Mouse (Mus musculus) splenic B cell, adult 2 months (primary cell): ENCODE results near the gene S100a14.

Source experiments
- DNase-seq: peaks from one replicate; pipeline ENCODE4 v3.0.0-alpha.2; 2011; ENCODE audit warnings: low read depth, low spot score
- H3K27me3 ChIP-seq: 2 replicates; pipeline ENCODE4 v1.6.1; 2012; ENCODE audit warnings: mild to moderate bottlenecking, low read length, moderate library complexity, mixed read lengths; ENCODE audit not compliant: control insufficient read depth, poor library complexity, insufficient read depth, severe bottlenecking
- H3K36me3 ChIP-seq: 2 replicates; pipeline ENCODE4 v1.6.1; 2012; ENCODE audit warnings: mild to moderate bottlenecking, low read length, moderate library complexity, mixed read lengths; ENCODE audit not compliant: control insufficient read depth, poor library complexity, insufficient read depth, severe bottlenecking

The S100a14 gene

DNA sequence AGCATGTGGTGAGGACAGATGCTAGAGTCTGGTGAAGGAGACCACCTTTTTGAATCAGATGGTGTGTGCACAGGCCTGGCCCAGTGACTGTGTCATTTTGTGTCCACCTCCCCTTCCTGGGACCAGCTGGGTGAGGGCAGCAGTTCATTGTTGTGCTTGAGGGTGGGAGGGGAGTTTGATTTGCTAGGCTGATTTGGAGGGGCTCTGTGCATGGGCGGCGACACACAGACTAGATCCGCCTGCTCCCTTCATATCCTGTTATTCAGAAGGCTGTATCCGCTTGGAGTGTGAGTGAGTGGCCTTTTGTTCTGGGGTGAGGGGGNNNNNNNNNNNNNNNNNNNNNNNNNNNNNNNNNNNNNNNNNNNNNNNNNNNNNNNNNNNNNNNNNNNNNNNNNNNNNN, 14.2 kb downstream of the S100a14 start:
- Histone ChIP-seq H3K27me3 (no peaks in the 10 kb centered on the region), H3K36me3 (no peaks in the 10 kb centered on the region)
- no peak for DNase-seq

DNA sequence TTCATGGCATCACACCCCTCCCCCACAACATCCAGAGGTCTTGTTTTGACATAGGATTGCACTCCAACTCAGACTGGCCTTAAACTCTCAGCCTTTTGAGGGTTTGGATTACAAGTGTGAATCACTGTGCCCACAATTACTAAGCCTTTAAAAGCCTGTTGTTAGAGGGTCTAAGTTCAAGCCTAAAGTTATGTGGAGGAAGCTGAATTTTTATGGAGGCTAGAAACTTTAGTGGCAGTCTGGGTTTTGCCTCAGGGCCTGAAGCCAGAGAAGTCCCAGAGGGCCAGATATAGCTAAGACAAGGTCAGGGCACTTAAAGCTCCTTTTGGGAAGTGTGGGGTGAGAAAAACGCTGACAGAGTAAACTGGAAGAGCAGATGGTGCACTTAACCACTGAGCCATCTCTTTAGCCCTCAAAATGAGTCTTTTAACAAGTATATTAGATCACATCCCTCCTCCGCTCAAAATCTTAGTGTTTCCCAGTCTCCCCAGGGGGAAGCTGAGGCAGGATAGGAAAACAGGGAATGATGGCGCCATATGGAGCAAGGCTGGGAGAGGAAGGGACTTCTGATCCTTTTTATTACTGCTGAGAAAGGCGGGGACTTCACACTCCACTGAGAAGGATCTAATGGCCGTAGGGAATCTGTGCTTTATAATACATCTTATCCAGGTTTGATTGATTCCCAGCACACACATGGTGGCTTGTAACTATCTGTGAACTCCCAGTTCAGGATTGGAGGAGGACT, 23.2 kb downstream of the S100a14 start:
- H3K27me3 ChIP-seq = no peaks in the 10 kb centered on the region
- no peaks in the 10 kb centered on the region for H3K36me3 ChIP-seq
- DNase-seq = no peak

DNA sequence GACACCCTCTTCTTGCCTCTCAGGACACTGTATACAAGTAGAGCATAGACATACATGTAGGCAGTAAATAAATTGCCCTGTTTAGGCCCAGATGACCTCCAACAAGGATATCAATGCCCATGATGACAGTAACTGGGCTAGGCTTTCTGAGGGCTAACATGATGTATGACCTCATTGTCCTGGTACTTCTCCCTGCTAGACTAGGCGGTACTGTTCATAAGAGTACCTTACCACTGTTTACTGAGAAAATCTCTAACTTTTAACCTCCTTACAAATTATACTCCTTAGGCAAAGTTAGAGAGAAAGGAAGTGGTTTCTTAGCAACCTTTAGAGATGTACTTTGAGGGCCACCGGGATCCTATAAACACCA, 23.8 kb downstream of the S100a14 start:
- no peaks in the 10 kb centered on the region for H3K27me3 ChIP-seq
- no peaks in the 10 kb centered on the region for H3K36me3 ChIP-seq
- no peak for DNase-seq

DNA sequence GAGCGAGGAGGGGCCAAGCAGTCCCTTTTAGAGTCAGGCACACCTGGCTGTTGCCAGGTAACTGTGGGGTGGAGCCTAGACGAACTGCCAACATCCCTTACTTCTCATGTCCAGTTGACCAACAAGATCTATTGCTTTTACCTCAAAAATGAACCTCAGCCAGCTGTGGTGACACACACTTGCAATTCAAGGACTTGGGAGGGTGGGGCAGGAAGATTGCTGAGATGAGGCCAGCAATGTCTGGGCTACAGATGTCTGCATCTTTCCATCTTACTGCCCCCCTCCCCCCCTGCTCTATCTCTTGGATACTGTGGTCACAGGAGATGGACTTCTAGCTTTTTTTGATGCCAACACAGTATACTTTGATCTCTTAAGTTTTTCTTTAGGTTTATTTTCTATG, 25.6 kb downstream of the S100a14 start:
- no peaks in the 10 kb centered on the region for H3K27me3 ChIP-seq
- no peak for DNase-seq
- H3K36me3 ChIP-seq = no peaks in the 10 kb centered on the region

DNA sequence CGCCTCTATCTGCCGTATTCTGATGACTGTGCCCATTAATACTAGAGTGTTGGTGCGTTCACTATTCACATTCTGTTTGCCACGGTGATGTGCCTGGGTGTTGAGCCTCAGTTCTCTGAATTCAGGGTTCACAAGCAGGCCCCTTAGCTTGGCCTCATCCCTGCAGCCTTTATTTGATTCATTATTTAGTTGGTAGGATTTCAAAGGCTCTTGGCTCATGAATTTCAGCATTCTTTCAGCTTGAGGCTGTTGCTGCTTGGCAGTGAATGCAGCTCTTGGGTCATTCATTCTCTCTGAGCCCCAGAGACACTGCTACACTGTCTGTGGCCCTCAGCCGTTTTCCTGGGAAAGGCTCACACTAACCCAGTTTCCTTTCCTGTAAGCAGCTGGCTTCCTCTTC, 29.3 kb downstream of the S100a14 start:
- H3K36me3 ChIP-seq = no peaks in the 10 kb centered on the region
- DNase-seq = no peak
- H3K27me3 ChIP-seq = no peaks in the 10 kb centered on the region

DNA sequence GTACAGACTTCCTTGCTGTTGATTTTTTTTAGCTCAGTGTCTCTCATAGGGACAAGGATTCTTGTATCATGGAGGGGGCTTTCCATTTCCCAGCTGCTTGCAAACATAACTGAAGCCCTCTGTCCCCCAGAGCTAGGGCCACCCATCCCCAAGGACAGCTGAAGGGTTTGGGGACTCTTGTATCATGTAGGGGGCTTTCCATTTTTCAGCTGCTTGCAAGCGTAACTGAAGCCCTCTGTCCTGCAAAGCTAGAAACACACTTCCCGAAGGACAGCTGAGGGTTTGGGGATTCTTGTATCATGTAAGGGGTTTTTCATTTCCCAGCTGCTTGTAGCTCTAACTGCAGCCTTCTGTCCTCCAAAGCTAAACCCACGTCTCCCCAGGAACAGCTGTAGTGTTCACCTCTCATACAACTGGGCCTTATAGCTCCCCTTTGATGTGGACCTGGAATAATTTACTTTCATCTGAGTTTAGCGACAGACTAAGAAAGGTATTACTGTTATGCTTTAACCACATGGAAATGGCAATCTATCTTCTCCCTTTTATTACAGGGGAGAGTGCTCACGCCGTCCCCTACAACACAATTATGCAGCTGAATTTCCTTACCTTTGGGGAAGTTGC, 33.5 kb downstream of the S100a14 start, which contains the start of gene S100a3:
Gene S100a3, plus strand, starts transcription at position 571 of the 621 bp plus-strand sequence.
- H3K27me3 ChIP-seq = no peaks in the 10 kb centered on the region
- no peaks in the 10 kb centered on the region for H3K36me3 ChIP-seq
- no peak for DNase-seq

DNA sequence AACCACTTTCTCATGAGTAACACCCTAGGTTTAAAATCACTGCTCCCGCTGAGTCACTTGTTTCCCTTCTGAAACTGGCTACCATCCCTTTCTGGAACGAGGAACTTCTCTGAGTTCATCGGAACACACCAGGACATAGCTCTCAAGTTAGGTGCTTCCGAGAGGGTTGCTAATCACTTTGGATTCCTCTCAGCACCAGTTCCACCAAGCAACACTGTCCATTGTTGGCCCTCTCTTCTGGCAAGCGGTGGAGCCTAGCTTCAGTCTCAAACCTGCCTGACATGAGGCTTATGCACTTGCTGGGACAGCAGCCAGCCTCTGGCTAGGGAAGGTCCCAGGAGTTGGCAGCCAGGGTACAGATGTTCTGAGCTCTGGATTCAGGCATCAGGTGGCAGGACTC, 48.0 kb downstream of the S100a14 start:
- DNase-seq = no peak
- H3K36me3 ChIP-seq = no peaks in the 10 kb centered on the region
- H3K27me3 ChIP-seq = no peaks in the 10 kb centered on the region

DNA sequence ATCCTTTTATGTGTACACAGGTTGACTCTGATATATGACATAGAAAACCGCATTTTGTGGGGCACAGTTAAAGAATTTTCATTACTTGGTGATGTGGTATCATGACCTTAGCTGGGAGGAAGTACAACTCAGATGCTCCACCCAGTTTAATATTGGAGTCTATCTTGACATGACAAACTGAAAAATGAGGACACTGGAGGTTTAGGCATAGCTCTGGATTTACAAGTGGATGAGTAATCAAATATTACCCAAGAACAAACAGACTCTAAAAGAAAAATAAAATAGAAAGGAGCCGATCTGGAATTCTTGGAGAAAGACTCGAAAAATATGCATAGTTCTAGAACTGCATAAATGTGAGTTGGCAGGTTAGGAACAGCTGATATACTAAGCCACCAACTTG, 48.7 kb downstream of the S100a14 start:
- DNase-seq = no peak
- no peaks in the 10 kb centered on the region for H3K36me3 ChIP-seq
- H3K27me3 ChIP-seq = no peaks in the 10 kb centered on the region

DNA sequence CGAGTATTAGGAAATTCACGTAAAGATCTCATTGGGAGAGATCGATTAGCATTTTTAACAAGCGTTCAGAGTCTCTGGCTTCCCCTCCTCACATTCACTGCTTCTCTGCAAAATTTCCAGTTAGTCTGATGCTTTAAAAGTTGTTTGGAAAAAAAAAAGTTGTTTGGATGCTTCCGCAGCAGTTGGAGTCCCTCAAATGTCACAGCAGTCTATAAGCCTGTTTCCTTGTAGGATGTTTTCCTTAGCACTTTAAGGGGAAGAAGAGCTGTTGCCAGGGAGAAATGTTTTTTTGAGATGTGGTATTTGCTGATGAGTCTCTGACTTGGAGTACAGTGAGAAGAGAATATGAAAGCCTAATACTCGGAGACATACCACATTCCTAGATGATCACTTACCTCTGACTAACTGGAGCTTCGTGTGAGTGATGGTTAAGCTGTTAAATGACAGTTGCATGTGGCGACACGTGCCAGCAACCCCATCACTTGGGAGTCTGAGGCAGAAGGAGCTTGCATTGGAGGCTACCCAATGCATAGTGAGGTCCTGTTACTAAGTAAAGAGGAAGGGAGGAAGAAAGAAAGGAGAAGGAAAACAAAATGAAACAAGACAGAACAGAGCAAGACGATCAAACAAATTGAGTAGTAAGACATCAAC, 49.8 kb downstream of the S100a14 start:
- no peaks in the 10 kb centered on the region for H3K27me3 ChIP-seq
- DNase-seq = no peak

More for the DNA sequence above, 49.8 kb downstream of the S100a14 start:
- no peaks in the 10 kb centered on the region for H3K36me3 ChIP-seq
